Mouse (Mus musculus): ENCODE data around the gene Mpz. TPM values are rescaled to one million over a fixed set of nuclear protein-coding genes. Genes with fewer than 3 reads are reported as not detected.

Gene Mpz
- polyA plus RNA-seq, 1 experiment from 2014 or later: 4.2 TPM

DNA sequence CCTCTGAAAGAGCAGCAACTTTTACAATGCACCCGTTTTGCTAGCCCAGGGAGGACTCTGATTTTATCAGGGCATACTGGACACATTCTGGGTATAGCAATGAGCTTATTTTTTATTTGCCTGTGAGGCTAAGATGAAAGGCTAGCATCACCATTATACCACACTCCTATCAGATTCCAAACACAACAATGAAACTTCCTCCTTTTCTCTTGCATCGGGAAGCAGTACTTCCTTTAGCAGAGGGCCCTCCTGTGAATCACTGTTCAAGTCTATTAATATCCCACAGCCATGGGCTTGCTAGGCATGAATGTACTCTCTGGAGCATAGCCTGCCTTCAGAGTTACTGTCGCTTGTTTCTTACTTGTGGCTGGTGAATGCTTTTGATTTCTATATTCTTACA lies 20.6 kb downstream of the Mpz start:
- Histone ChIP-seq H3K4me2 (no peak overlapping the region), H3K27ac (replicated peaks) (no peak overlapping the region), H3K9me3 (no peaks in the 10 kb centered on the region), H3K9ac (no peak overlapping the region), H3K4me1 (replicated peaks) (no peaks in the 10 kb centered on the region), H3K36me3 (no peaks in the 10 kb centered on the region), H3K27me3 (no peaks in the 10 kb centered on the region), H3K4me3 (no peak overlapping the region)
- WGBS: 64% methylated on average over 3 of the region's 3 CpGs
- no peak for ATAC-seq (ENCODE audit: low FRiP score, low read depth)

GRCm38 (mm10) chr1:171172779-171173178 lies 22.3 kb downstream of the Mpz start:
- Histone ChIP-seq H3K9me3 (no peaks in the 10 kb centered on the region), H3K4me1 (replicated peaks) (no peaks in the 10 kb centered on the region), H3K9ac (no peak overlapping the region), H3K27ac (replicated peaks) (no peak overlapping the region), H3K27me3 (no peaks in the 10 kb centered on the region), H3K4me3 (no peak overlapping the region), H3K4me2 (no peak overlapping the region), H3K36me3 (no peaks in the 10 kb centered on the region)
- over 99% methylated on average over 8 of the region's 8 CpGs for WGBS
- no peak for ATAC-seq (ENCODE audit: low FRiP score, low read depth)

- Histone ChIP-seq H3K27ac (replicated peaks) (no peak overlapping the region), H3K9me3 (no peaks in the 10 kb centered on the region), H3K9ac (no peak overlapping the region), H3K4me3 (no peak overlapping the region), H3K4me2 (no peak overlapping the region), H3K36me3 (no peaks in the 10 kb centered on the region), H3K4me1 (replicated peaks) (no peaks in the 10 kb centered on the region), H3K27me3 (no peaks in the 10 kb centered on the region)
- no peak for ATAC-seq (ENCODE audit: low FRiP score, low read depth)
- 70% methylated on average over 5 of the region's 5 CpGs for WGBS
Observed at GRCm38 (mm10) chr1:171179487-171180171, 29.1 kb downstream of the Mpz start.

DNA sequence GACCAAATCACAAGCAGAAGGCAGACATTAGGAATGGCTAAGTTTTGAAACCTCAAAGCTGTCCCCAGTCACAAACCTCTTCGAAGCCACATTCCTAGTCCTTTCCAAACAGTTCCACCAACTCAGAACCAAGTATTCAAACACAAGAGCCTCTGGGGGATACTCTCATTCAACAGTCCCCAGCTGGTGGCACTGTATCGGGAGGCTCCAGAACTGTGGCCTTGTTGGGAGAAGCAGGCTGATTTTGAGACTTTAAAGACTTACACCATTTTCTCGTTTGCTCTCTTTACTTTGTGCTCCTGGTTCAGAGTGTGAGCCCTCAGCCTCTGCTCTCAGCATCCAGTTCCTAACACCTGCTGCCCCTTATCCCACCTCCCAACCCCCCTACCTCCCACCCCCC lies 32.5 kb downstream of the Mpz start:
- WGBS: 88% methylated on average over 3 of the region's 3 CpGs
- no peaks in the 10 kb centered on the region for H3K27me3 ChIP-seq
- no peaks in the 10 kb centered on the region for H3K9me3 ChIP-seq
- H3K36me3 ChIP-seq: no peaks in the 10 kb centered on the region
- no peak overlapping the region for H3K27ac ChIP-seq (replicated peaks)
- no peak for ATAC-seq (ENCODE audit: low FRiP score, low read depth)
- peaks cover 4% of the 10 kb centered on the region; the same call in 1 of the 2 replicates for H3K4me1 ChIP-seq (replicated peaks)
- H3K9ac ChIP-seq: no peak overlapping the region
- no peak overlapping the region for H3K4me2 ChIP-seq
- no peak overlapping the region for H3K4me3 ChIP-seq

- no peak overlapping the region for H3K27ac ChIP-seq (replicated peaks)
- ATAC-seq (ENCODE audit: low FRiP score, low read depth): no peak
- H3K9me3 ChIP-seq: no peaks in the 10 kb centered on the region
- no peaks in the 10 kb centered on the region for H3K27me3 ChIP-seq
- H3K4me2 ChIP-seq: no peak overlapping the region
- 78% methylated on average over 3 of the region's 3 CpGs for WGBS
- peaks cover 9% of the 10 kb centered on the region; the same call in 1 of the 2 replicates for H3K4me1 ChIP-seq (replicated peaks)
- H3K9ac ChIP-seq: no peak overlapping the region
- no peaks in the 10 kb centered on the region for H3K36me3 ChIP-seq
- H3K4me3 ChIP-seq: no peak overlapping the region
Observed at GRCm38 (mm10) chr1:171183620-171184019, 33.1 kb downstream of the Mpz start.

GRCm38 (mm10) chr1:171184314-171184713 lies 33.8 kb downstream of the Mpz start:
- Histone ChIP-seq H3K27me3 (no peaks in the 10 kb centered on the region), H3K27ac (replicated peaks) (no peak overlapping the region), H3K9ac (no peak overlapping the region), H3K4me1 (replicated peaks) (peaks cover 15% of the 10 kb centered on the region), H3K4me2 (no peak overlapping the region), H3K36me3 (no peaks in the 10 kb centered on the region), H3K9me3 (no peaks in the 10 kb centered on the region), H3K4me3 (no peak overlapping the region)
- 83% methylated on average over 7 of the region's 7 CpGs for WGBS
- ATAC-seq (ENCODE audit: low FRiP score, low read depth): no peak

GRCm38 (mm10) chr1:171185655-171186054 lies 35.1 kb downstream of the Mpz start:
- Histone ChIP-seq H3K4me1 (replicated peaks) (peaks cover 20% of the 10 kb centered on the region), H3K27ac (replicated peaks) (no peak overlapping the region), H3K4me3 (no peak overlapping the region), H3K36me3 (no peaks in the 10 kb centered on the region), H3K9ac (no peak overlapping the region), H3K4me2 (no peak overlapping the region), H3K9me3 (no peaks in the 10 kb centered on the region), H3K27me3 (no peaks in the 10 kb centered on the region)
- WGBS: 63% methylated on average over 8 of the region's 8 CpGs
- ATAC-seq (ENCODE audit: low FRiP score, low read depth): no peak

DNA sequence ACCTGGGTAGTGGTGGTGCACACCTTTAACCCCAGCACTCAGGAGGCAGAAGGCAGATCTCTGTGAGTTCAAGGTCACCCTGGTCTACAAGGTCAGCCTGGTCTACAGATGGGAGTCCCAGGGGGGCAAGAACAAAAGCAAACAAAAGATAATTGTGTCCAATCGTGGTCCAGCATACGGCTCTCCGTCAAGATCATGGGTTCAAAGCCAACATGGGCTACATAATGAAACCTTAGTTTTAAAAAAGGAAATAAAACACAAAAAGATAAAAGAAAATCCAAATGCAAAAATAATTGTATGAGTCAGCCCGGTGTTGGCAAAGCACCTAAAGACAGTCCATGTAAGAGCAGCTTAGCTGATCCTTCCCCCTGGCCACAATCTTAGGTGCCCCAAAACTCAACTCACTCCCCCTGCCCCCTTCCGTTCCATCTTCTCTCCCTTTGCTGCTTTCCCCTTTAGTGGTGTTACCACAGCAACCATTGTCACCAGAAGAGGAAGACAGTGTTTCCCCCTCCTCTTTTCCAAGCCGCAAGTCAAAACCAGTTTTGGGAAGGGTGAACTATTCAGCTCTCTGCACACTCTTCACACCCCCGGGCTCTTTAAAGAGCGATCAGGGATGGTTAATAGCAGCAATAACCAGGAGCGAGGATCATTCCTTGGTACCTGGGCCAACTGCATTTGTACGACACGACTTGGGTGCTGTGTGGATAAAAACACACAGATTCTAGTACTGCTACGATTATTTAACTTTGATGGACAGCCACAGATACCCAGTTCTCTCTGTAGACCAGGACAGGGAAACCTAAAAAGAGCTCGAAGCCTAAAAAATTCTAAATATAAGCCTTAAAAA lies 37.6 kb downstream of the Mpz start:
- peaks cover 26% of the 10 kb centered on the region for H3K4me1 ChIP-seq (replicated peaks)
- H3K27ac ChIP-seq (replicated peaks): no peak overlapping the region
- no peaks in the 10 kb centered on the region for H3K27me3 ChIP-seq
- WGBS: 22% methylated on average over 13 of the region's 13 CpGs
- no peak overlapping the region for H3K9ac ChIP-seq
- no peaks in the 10 kb centered on the region for H3K9me3 ChIP-seq
- ATAC-seq (ENCODE audit: low FRiP score, low read depth): 0 out of 2 replicates have a peak, but pooled peaks have one; percentile 44
- 0 out of 2 replicates have a peak overlapping the region, but pooled peaks have one; percentile 18 for H3K4me2 ChIP-seq
- no peaks in the 10 kb centered on the region for H3K36me3 ChIP-seq
- no peak overlapping the region for H3K4me3 ChIP-seq

DNA sequence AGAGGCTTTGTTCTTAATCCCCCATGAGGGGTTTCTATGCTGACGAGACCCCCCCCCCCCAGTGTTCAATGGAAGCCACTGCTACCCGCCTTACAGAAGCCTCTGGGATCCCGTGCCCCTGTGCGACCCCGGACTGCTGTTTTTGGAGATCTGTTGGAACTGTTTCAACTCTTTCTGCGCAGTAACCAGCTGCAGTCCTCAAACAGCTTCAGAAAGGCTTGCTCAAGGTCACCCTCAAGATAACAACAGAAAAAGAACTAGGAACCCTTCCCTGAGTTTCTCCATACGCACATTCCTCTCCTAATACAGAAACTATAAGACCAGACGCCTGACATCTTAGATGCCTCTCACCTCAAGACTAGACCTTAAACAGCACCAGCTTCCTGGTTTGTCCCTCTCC lies 38.5 kb downstream of the Mpz start:
- Histone ChIP-seq H3K9ac (no peak overlapping the region), H3K4me2 (peak overlapping the region; percentile 21; the same call in 1 of the 2 replicates), H3K27ac (replicated peaks) (peak overlapping the region; percentile 30; the same call in 1 of the 2 replicates), H3K4me3 (no peak overlapping the region), H3K9me3 (no peaks in the 10 kb centered on the region), H3K27me3 (peaks cover 1% of the 10 kb centered on the region; the same call in 1 of the 2 replicates), H3K36me3 (no peaks in the 10 kb centered on the region), H3K4me1 (replicated peaks) (peaks cover 35% of the 10 kb centered on the region)
- 8% methylated on average over 8 of the region's 8 CpGs for WGBS
- no peak; the same call in 1 of the 2 replicates for ATAC-seq (ENCODE audit: low FRiP score, low read depth)

DNA sequence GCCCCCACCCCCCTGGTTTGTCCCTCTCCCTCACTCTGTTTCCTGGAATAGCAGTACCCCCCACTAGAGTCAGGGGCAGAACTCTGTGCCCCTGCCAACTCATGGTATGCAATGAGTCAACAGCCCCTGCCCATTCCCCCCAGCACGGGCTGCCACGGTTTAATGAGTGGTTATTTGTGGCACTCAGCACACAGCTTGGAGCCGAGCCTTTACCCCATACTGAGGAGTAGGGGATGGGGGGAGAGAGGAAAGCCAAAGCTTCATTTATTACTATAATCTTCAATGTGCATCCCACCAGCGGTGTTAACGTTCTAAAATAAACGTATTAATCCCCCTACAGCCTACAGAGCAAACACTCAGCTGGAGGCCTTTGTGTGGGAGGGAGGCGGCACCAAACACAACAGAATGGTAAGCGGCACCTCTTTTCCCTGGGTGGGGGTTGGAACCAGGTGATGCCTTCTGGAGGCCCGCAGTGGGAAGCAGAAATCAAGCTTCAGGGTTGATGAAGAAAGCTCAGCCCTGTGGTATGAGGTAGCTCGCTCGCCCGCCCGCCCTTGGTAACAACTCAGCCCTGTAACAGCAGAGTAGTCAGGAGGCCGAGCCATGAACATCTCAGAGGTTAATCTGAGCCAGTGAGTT lies 39.1 kb downstream of the Mpz start:
- Histone ChIP-seq H3K27ac (replicated peaks) (peak overlapping the region; percentile 30; the same call in 1 of the 2 replicates), H3K4me3 (no peak overlapping the region), H3K4me2 (peak overlapping the region; percentile 21; the same call in 1 of the 2 replicates), H3K4me1 (replicated peaks) (peaks cover 39% of the 10 kb centered on the region), H3K9me3 (no peaks in the 10 kb centered on the region), H3K27me3 (peaks cover 7% of the 10 kb centered on the region; the same call in 1 of the 2 replicates), H3K36me3 (no peaks in the 10 kb centered on the region), H3K9ac (no peak overlapping the region)
- 31% methylated on average over 14 of the region's 14 CpGs for WGBS
- ATAC-seq (ENCODE audit: low FRiP score, low read depth): peak; percentile 36; the same call in 1 of the 2 replicates

GRCm38 (mm10) chr1:171190832-171191231 lies 40.3 kb downstream of the Mpz start:
- no peaks in the 10 kb centered on the region for H3K36me3 ChIP-seq
- peaks cover 47% of the 10 kb centered on the region for H3K4me1 ChIP-seq (replicated peaks)
- no peak overlapping the region for H3K4me2 ChIP-seq
- H3K9me3 ChIP-seq: no peaks in the 10 kb centered on the region
- ATAC-seq (ENCODE audit: low FRiP score, low read depth): no peak
- H3K27me3 ChIP-seq: peaks cover 16% of the 10 kb centered on the region
- H3K4me3 ChIP-seq: no peak overlapping the region
- WGBS: 94% methylated on average over 9 of the region's 9 CpGs
- no peak overlapping the region for H3K27ac ChIP-seq (replicated peaks)
- H3K9ac ChIP-seq: no peak overlapping the region

GRCm38 (mm10) chr1:171192283-171192682 lies 41.8 kb downstream of the Mpz start:
- Histone ChIP-seq H3K27ac (replicated peaks) (no peak overlapping the region), H3K4me2 (peak overlapping the region; percentile 97; the same call in 1 of the 2 replicates), H3K36me3 (no peaks in the 10 kb centered on the region)

More at GRCm38 (mm10) chr1:171192283-171192682, 41.8 kb downstream of the Mpz start:
- Histone ChIP-seq H3K4me1 (replicated peaks) (peaks cover 53% of the 10 kb centered on the region), H3K9ac (no peak overlapping the region), H3K27me3 (peaks cover 28% of the 10 kb centered on the region), H3K4me3 (no peak overlapping the region), H3K9me3 (no peaks in the 10 kb centered on the region)
- WGBS: 47% methylated on average over 10 of the region's 10 CpGs
- no peak for ATAC-seq (ENCODE audit: low FRiP score, low read depth)
